Mouse (Mus musculus): ENCODE data around the gene Aatk.

GRCm38 (mm10) chr11:119978701-119979100, 68.3 kb downstream of the Aatk start:
- no peak for TF ChIP-seq CHD2 (IDR thresholded peaks at IDR 0.05; ENCODE audit: low read depth, low read length)
- TF ChIP-seq ZC3H11A (IDR thresholded peaks at IDR 0.05; ENCODE audit: borderline replicate concordance, low read depth, low read length), result no peak
- no peak for TF ChIP-seq ZNF384 (IDR thresholded peaks at IDR 0.05; ENCODE audit: low read depth, low read length)

All from ES-E14 (cell line).